Mouse (Mus musculus) forebrain, embryonic 13.5 days (tissue): ENCODE data around the gene a. TPM values are rescaled to one million over a fixed set of nuclear protein-coding genes. Genes with fewer than 3 reads are reported as not detected.

ENCODE experiments used
- ATAC-seq: fragments of 200-750 bp; cut with Nextera tagmentation; 2 replicates; pipeline ENCODE4 v1.8.0; 2017
- H3K27ac ChIP-seq: fragments of 300-500 bp; sonication (generic); 2 replicates; pipeline ENCODE4 v1.5.1; 2015; ENCODE audit warnings: inconsistent platforms, mild to moderate bottlenecking, moderate library complexity
- H3K27me3 ChIP-seq: fragments of 300-500 bp; sonication (generic); 2 replicates; pipeline ENCODE4 v1.6.1; 2015; ENCODE audit warnings: mild to moderate bottlenecking, inconsistent platforms
- H3K36me3 ChIP-seq: fragments of 300-500 bp; sonication (generic); 2 replicates; pipeline ENCODE4 v1.6.1; 2015; ENCODE audit warnings: mild to moderate bottlenecking, inconsistent platforms; ENCODE audit not compliant: poor library complexity, severe bottlenecking
- H3K4me1 ChIP-seq: fragments of 300-500 bp; sonication (generic); 2 replicates; pipeline ENCODE4 v1.6.1; 2015; ENCODE audit warnings: inconsistent platforms
- H3K4me2 ChIP-seq: fragments of 300-500 bp; sonication (generic); 2 replicates; pipeline ENCODE4 v1.6.1; 2015; ENCODE audit warnings: inconsistent platforms, mild to moderate bottlenecking, moderate library complexity
- H3K4me3 ChIP-seq: fragments of 300-500 bp; sonication (generic); 2 replicates; pipeline ENCODE4 v1.5.1; 2015; ENCODE audit warnings: mild to moderate bottlenecking, inconsistent platforms
- H3K9ac ChIP-seq: fragments of 300-500 bp; sonication (generic); 2 replicates; pipeline ENCODE4 v1.6.1; 2015; ENCODE audit warnings: mild to moderate bottlenecking, inconsistent platforms
- H3K9me3 ChIP-seq: fragments of 300-500 bp; sonication (generic); replicated peaks from 2 replicates; pipeline ENCODE4 v1.6.1; 2016; ENCODE audit warnings: inconsistent platforms
- WGBS: fragments of 180-500 bp; shearing (Covaris S2); methylation state at CpG from one replicate; pipeline ENCODE4 v1.1.7; 2015; 5-methylcytosine and 5-hydroxymethylcytosine counted together
- polyA plus RNA-seq: library from polyadenylated mRNA; unstranded; fragments of >200 nt; fragmentation: Nextera tagmentation; extraction: Ambion mirVana; gene quantifications from 2 replicates; pipeline ENCODE4 v1.2.1, GENCODE M21; 2015

The a gene
- polyA plus RNA-seq = 0.39 and 0.49 TPM in 2 replicates

DNA sequence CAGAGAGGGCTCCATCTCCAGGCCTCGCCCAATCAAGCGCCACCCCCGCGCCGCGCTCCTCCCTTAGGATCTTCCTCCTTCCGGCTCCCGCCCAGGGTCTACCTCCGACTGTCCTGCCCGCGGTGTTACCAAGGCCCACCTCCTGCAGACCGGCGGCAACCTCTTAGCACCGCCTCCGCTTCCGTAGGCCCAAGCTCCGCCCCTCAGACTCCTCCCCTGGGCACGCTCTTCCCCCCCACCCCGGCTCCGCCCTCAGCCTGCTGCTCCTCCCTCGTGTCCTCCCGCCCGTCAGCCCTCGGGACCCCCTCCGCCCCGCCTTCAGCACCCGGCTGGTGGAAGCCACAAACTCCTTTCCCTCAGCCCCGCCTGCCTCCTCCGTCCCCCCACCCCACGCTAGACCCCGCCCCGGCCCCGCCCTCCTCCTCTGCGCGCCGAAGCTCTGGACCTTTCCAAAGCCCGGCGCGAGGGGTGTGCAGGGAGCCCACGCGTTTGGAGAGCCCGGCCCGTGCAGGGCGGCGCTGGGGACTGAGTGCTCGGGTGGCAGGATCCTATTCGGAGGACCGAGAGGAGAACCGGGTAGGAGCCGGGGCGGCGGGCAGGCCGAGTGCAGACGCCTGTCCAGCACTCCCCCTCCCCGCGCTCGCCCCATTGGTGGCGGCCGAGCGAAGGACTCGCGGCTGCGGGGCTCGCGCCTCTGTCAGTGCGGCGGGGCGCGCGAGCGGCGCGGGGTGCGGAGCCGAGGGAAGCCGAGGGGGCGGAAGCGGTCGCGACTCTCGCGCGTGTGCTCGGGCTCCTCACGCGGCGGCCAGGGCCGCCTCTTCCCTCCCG is at the start of gene a, which contains the start of gene Raly:
TSS of gene a (plus strand) at position 747 of the 828 bp plus-strand sequence.
TSS of gene Raly (plus strand) at position 441 of the 828 bp plus-strand sequence.
- H3K27me3 ChIP-seq = no peaks in the 10 kb centered on the region
- H3K4me2 ChIP-seq = peak within 1 kb of the TSS; percentile 89
- peak within 1 kb of the TSS; percentile 96 for H3K9ac ChIP-seq
- no peaks in the 10 kb centered on the region for H3K36me3 ChIP-seq
- peak within 1 kb of the TSS; percentile 98 for H3K4me3 ChIP-seq
- peak within 1 kb of the TSS; percentile 98 for H3K27ac ChIP-seq
- WGBS = 1% methylated on average over 47 of the region's 89 CpGs
- H3K4me1 ChIP-seq = peaks cover 43% of the 10 kb centered on the region
- peak; percentile 97 for ATAC-seq
- no peaks in the 10 kb centered on the region for H3K9me3 ChIP-seq

DNA sequence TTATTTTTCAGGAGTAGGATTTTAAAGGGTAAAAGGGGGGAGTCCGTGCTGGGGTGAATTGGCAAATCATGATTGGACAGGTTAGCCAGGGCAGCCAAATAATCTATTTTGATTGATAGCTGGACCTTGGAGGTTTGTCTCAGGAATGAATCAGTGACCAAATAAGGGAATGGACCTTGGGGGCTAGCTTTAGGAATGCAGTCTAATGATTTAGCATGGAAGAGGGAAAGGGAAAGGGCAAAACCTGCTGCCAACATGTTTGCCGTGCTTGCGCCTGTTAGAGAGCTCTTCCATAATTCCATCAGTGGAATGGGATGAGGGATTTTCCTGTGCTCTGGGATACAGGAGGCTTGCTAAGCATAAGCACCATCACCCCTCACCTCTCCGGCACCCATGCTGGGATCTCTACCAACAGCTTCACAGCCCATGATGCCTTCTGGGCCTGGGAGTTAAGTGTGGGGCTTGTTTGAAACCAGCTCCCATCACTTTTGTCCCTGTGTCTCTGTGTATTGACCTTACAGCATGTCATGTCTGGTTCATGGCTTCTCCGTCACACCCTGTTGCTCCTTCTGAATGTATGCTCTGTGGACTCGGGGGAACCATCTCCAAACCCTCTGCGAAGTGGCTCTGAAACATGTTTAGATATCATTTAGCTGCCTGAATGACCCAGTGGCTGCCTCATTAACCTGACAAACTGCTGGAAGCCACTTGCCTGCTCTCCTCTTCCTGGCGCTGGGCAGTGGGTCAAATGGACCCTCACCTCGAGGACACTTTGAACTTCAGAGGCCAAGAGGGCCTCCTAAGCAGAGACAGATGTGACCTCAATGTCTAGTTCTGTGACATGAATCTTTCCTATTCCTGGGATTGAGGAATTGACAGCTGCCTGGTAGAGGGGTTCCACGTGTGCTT is 48.0 kb upstream of the a start:
- H3K4me2 ChIP-seq = no peak overlapping the region
- no peak overlapping the region for H3K27ac ChIP-seq
- no peaks in the 10 kb centered on the region for H3K4me1 ChIP-seq
- H3K36me3 ChIP-seq = no peaks in the 10 kb centered on the region
- ATAC-seq = no peak
- H3K27me3 ChIP-seq = no peaks in the 10 kb centered on the region
- no peak overlapping the region for H3K4me3 ChIP-seq
- H3K9ac ChIP-seq = no peak overlapping the region
- 84% methylated on average over 10 of the region's 10 CpGs for WGBS
- no peaks in the 10 kb centered on the region for H3K9me3 ChIP-seq

DNA sequence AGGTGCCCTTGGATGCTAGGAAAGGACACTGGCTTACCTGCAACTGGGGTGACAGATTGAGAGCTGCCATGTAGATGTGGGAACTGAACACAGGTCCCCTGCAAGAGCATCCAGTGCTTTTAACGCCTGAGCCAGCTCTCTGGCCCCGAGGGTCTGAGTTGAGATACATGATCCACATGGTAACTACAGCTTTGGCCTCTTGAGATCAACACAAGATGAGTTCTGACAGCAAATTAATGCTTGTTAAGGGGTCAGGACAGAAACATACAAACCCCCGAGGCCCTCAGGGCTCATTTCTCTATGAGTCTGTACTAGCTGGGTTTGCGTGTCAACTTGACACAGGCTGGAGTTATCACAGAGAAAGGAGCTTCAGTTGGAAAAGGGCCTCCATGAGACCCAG is 47.3 kb upstream of the a start:
- Histone ChIP-seq H3K27me3 (no peaks in the 10 kb centered on the region), H3K4me1 (peaks cover 4% of the 10 kb centered on the region), H3K4me2 (no peak overlapping the region), H3K9ac (no peak overlapping the region), H3K9me3 (no peaks in the 10 kb centered on the region), H3K4me3 (no peak overlapping the region), H3K27ac (no peak overlapping the region), H3K36me3 (no peaks in the 10 kb centered on the region)
- ATAC-seq = no peak
- WGBS = 89% methylated on average over 4 of the region's 4 CpGs

DNA sequence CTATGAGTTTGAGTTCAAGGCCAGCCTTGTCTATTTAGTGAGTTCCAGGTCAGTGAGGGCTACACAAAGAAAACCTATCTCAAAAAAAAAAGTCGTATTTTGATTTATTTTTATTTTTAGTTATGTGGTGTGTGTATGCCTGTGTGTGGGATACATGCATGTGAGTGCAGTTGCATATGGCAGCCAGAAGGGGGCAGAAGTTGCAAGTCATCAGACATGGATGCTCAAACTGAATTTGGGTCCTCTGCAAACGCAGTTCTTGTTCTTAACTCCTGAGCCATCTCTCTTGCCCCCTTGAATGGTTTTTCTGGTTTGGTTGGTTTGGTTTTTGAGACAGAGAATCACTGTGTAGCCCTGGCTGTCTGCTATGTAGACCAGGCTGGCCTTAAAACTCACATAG is 42.8 kb upstream of the a start:
- Histone ChIP-seq H3K27ac (peak overlapping the region; percentile 81; the same call in 1 of the 2 replicates), H3K27me3 (0 out of 2 replicates have a peak, but pooled peaks cover 3% of the 10 kb centered on the region), H3K9ac (no peak overlapping the region), H3K4me1 (peaks cover 26% of the 10 kb centered on the region), H3K4me3 (no peak overlapping the region), H3K4me2 (no peak overlapping the region), H3K9me3 (no peaks in the 10 kb centered on the region), H3K36me3 (no peaks in the 10 kb centered on the region)
- WGBS = 71% methylated on average over 2 of the region's 2 CpGs
- ATAC-seq = no peak

DNA sequence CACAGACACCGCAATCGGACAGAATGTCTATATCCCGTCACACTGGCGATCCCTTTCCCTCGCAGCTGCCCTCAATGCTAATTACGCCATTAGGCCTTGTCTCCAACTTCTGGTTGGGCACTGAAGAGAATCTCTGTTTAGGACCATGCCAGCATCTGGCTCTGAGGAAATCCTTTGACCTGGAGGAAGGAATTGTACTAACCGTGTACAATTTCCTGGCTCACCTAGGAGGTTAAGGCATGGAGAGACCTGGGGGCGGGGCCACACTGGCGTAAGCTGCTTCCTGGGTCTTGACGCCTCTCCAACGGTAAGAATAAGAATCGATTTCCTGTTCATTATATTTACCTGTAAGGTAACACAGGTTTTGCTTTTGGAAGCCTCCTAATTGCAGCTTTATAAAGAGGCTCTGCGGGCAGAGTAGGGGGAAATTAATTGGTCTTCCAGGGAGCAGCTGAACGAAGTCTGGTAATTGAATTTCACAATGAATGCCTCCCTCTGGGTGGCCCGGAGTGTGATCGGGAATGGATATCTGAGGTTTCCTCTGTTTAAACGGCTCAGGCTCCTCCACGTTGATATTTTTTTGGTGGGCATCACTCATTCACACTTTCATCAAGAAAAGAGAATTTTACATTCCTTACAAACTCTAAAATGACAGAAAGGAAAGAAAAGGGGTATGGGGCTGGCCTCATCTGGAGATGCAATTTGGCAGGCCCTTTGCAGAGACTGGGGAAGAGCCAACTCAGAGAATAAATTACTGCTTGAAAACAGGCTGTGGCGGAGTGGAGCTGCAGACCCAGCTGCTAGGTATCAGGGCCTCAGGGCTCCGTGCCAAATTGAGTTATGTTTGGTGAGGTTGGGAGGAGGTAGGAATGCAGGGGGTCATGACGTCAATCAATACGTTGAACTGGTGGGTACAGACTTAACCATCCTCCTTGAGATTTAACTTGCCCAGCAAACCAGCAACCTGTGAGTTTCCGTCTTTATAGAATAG is 41.9 kb upstream of the a start:
- ATAC-seq = peak; percentile 90
- H3K4me3 ChIP-seq = no peak overlapping the region; the same call in 1 of the 2 replicates
- 21% methylated on average over 23 of the region's 23 CpGs for WGBS

DNA sequence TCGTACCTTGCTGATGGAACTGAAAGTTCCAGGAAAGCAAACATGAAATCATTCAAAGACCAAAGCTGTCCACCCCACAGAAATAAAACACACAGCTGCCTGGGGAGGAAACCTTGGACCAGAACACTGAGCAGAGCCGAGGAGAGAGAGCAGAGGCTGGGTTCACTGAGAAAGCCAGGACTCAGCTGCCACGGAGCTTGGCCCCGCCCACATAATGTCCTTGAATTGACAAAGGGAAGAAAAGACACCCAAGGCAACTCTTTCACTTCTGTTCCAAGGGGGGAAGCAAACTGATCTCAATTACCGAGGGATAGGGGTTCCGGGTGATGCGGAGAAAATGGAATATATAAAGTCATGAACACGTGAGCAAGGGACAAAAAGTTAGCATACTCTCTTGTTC is 39.3 kb upstream of the a start:
- Histone ChIP-seq H3K36me3 (no peaks in the 10 kb centered on the region), H3K27me3 (0 out of 2 replicates have a peak, but pooled peaks cover 3% of the 10 kb centered on the region), H3K4me1 (peaks cover 26% of the 10 kb centered on the region), H3K9ac (no peak overlapping the region), H3K4me2 (no peak overlapping the region), H3K27ac (no peak overlapping the region), H3K9me3 (no peaks in the 10 kb centered on the region), H3K4me3 (no peak overlapping the region)
- WGBS = 32% methylated on average over 8 of the region's 8 CpGs
- no peak for ATAC-seq

More for the DNA sequence above, 41.9 kb upstream of the a start:
- Histone ChIP-seq H3K9ac (no peak overlapping the region), H3K36me3 (no peaks in the 10 kb centered on the region), H3K9me3 (no peaks in the 10 kb centered on the region), H3K4me2 (peak overlapping the region; percentile 51), H3K27ac (peak overlapping the region; percentile 81), H3K27me3 (0 out of 2 replicates have a peak, but pooled peaks cover 3% of the 10 kb centered on the region), H3K4me1 (peaks cover 26% of the 10 kb centered on the region)

DNA sequence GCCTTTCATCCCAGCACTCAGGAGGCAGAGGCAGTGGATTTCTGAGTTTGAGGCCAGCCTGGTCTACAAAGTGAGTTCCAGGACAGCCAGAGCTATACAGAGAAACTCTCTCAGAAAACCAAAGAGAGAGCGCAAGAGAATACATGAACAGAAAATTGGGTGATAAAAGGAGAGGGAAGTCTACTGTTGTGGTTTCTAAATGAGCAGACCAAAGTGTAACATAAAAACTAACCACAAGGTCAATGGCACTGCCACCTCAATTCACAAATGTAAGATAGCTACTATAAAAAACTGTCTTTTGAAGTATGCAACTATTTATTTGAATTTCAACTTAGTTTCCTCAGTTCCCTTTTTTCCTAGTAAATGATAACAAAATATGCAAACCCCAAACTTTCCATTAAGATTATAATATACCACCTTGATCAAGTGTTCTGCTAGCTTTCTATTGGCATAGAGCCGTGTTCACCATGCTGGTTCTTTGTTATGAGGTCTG is 37.1 kb upstream of the a start:
- WGBS = 83% methylated on average over 2 of the region's 2 CpGs
- Histone ChIP-seq H3K4me2 (no peak overlapping the region), H3K9me3 (no peaks in the 10 kb centered on the region), H3K27ac (no peak overlapping the region), H3K9ac (no peak overlapping the region), H3K36me3 (no peaks in the 10 kb centered on the region), H3K27me3 (0 out of 2 replicates have a peak, but pooled peaks cover 3% of the 10 kb centered on the region), H3K4me3 (no peak overlapping the region), H3K4me1 (peaks cover 21% of the 10 kb centered on the region)
- ATAC-seq = no peak

DNA sequence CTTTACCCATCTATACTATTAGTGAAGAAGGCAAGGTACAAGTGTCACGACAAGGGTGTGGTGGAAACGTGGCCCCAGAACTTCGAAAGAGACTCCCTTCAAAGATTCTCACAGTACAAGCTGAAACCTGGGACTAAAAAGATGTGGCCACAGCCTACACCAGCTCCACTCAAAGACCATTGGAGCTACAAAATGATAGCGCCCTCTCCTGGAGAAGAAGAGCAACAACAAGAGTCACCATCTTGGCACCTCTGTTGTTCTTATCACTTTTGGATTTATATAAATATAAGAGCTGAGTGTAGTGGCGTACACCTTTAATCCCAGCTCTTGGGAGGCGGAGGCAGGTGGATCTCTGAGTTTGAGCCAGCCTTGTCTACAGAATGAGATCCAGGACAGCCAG is 35.4 kb upstream of the a start:
- WGBS = 58% methylated on average over 6 of the region's 6 CpGs
- no peak overlapping the region for H3K4me3 ChIP-seq
- no peak overlapping the region for H3K4me2 ChIP-seq
- H3K9me3 ChIP-seq = no peaks in the 10 kb centered on the region; the same call in 1 of the 2 replicates
- no peak overlapping the region for H3K9ac ChIP-seq
- 0 out of 2 replicates have a peak, but pooled peaks cover 3% of the 10 kb centered on the region for H3K27me3 ChIP-seq
- H3K4me1 ChIP-seq = peaks cover 8% of the 10 kb centered on the region
- ATAC-seq = no peak
- H3K36me3 ChIP-seq = no peaks in the 10 kb centered on the region
- no peak overlapping the region for H3K27ac ChIP-seq

DNA sequence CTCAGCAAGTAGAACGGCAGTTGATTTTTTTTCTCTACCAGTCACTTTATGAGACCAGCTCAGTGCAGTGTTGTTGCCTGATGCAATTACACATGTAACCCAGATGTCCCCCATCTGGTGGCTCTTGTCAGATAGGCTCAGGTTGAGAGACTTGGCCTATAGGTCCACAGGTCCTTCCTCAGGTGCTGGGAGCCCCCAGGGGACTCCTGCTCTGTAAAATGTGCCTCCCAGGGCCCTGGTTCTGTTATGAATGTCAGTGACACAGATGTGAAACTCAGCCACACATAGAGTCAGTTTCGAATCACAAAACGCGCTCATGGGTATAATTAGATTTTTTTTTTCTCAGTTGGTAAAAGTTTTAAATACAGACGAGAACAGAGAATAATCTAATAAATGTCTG is 33.5 kb upstream of the a start:
- no peaks in the 10 kb centered on the region for H3K36me3 ChIP-seq
- no peak overlapping the region for H3K9ac ChIP-seq
- no peak overlapping the region for H3K4me3 ChIP-seq
- H3K27ac ChIP-seq = no peak overlapping the region
- no peak for ATAC-seq
- 92% methylated on average over 5 of the region's 5 CpGs for WGBS
- H3K9me3 ChIP-seq = no peaks in the 10 kb centered on the region; the same call in 1 of the 2 replicates
- H3K27me3 ChIP-seq = 0 out of 2 replicates have a peak, but pooled peaks cover 3% of the 10 kb centered on the region
- no peaks in the 10 kb centered on the region for H3K4me1 ChIP-seq
- no peak overlapping the region for H3K4me2 ChIP-seq

DNA sequence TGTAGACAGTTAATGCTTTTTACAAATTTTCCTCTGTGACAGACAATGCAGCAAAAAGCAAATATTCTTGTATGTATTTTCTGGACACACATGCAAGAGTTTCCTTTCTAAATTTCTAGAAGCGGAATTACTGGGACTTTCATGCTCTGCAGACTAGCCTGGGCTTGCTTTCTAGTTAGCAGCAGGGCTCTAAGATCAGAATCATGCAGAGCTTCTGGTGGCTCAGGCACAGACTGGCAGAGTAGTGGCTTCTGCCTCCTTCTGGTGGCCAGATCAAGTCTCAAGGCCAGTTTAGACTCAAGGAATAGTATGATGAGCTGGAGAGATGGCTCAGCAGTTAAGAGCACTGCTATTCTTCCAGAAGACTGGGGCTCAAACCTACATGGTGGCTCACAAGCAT is 32.7 kb upstream of the a start:
- no peaks in the 10 kb centered on the region for H3K27me3 ChIP-seq
- WGBS = 86% methylated on average over 1 of the region's 1 CpGs
- H3K4me3 ChIP-seq = no peak overlapping the region
- no peak overlapping the region for H3K27ac ChIP-seq
- H3K4me2 ChIP-seq = no peak overlapping the region
- no peak overlapping the region for H3K9ac ChIP-seq
- ATAC-seq = no peak
- H3K36me3 ChIP-seq = no peaks in the 10 kb centered on the region
- H3K9me3 ChIP-seq = no peaks in the 10 kb centered on the region; the same call in 1 of the 2 replicates
- no peaks in the 10 kb centered on the region for H3K4me1 ChIP-seq

DNA sequence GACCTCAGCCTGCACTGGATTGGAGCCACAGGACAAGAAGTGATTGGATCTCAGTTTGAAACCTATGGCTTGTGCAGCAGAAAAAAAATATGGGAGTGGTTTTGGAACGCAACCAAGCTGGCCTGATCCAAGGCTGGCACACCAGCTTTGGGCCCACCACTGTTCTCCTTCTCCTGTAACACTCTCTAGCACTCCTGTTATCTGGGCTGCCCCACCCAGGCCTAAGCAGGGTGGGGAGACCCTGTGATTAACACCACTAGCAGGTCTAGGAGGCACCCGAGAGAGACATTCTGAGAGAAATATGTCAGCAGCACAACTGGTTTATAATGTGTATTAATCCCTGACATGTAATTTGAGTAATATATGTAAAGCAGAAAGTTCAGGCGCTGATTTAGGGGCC is 28.0 kb upstream of the a start:
- Histone ChIP-seq H3K9me3 (no peaks in the 10 kb centered on the region; the same call in 1 of the 2 replicates), H3K9ac (no peak overlapping the region), H3K27ac (no peak overlapping the region), H3K4me3 (no peak overlapping the region), H3K36me3 (no peaks in the 10 kb centered on the region), H3K4me2 (no peak overlapping the region), H3K27me3 (no peaks in the 10 kb centered on the region), H3K4me1 (no peaks in the 10 kb centered on the region)
- ATAC-seq = no peak
- WGBS = 84% methylated on average over 3 of the region's 3 CpGs
